Comparison of ENCODE assay signal across 20 mouse cellular contexts in the genomic region with DNA sequence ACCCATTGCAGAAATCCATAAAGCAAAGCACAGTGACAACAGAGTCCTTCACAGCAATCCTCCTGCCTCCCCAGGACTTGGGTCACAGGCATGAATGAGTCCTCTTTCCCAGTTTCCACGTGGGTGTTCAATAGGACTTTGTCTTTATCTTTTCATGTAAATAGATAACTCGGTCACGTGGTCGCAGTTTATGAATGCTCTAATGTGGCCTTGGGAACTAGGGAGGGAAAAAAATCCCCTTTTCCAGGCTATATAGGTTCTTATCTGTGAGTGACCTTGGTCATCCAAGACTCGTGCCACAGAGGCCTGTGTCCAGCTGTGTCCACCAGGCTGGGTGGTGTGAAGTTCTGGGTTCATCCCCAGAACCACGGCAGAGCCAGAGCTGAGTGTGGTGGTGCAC.
"Had no signal": no experiment of that assay in that cellular context is flagged by ENCODE, and none has a peak within 500 bp of the region (broad histone marks: within the 10 kb centered on the region; RNA-seq: fewer than 3 reads in every experiment).

No protein-coding gene starts in this region.

- H3K4me2 ChIP-seq: limb, embryonic 12.5 days; limb, embryonic 15.5 days; lung, embryonic 15.5 days; midbrain, embryonic 11.5 days; stomach, embryonic 15.5 days had no signal

- DNase-seq: kidney, adult 2 months; kidney, postnatal 25 days; layer of hippocampus, postnatal 36 days; lung, adult 18-20 months; lung, postnatal 10 days; lung, postnatal 4 days; midbrain, embryonic 14.5 days; retina, postnatal 1 day; right cerebral cortex, postnatal 25 days; thymus, adult 18-20 months; thymus, postnatal 36 days had no signal

- H3K9ac ChIP-seq: limb, embryonic 12.5 days; limb, embryonic 15.5 days; liver, embryonic 14.5 days; lung, embryonic 15.5 days; stomach, embryonic 15.5 days had no signal

- H3K36me3 ChIP-seq: limb, embryonic 12.5 days; limb, embryonic 15.5 days; stomach, embryonic 15.5 days had no signal

- H3K27ac ChIP-seq: kidney, postnatal 0 days; layer of hippocampus, adult 2 months; left cerebral cortex, adult 2 months; limb, embryonic 12.5 days; limb, embryonic 15.5 days; liver, embryonic 14.5 days; lung, embryonic 15.5 days; stomach, embryonic 15.5 days had no signal

- H3K4me3 ChIP-seq: layer of hippocampus, adult 2 months; left cerebral cortex, adult 2 months; limb, embryonic 12.5 days; limb, embryonic 15.5 days; lung, embryonic 15.5 days; stomach, embryonic 15.5 days had no signal

- H3K27me3 ChIP-seq: limb, embryonic 15.5 days; lung, embryonic 15.5 days; stomach, embryonic 15.5 days had no signal

- H3K4me1 ChIP-seq: limb, embryonic 12.5 days; limb, embryonic 15.5 days; stomach, embryonic 15.5 days had no signal

- H3K9me3 ChIP-seq: limb, embryonic 12.5 days; limb, embryonic 15.5 days; lung, embryonic 15.5 days; stomach, embryonic 15.5 days had no signal
